Mouse (Mus musculus) E14TG2a.4 (cell line): Measurements from ENCODE around the gene Mgst3.

Experiments
- H3K27me3 ChIP-seq: 2 replicates; pipeline ENCODE4 v1.6.1; 2014; ENCODE audit warnings: low read length, control low read depth; ENCODE audit not compliant: insufficient read depth
- H3K36me3 ChIP-seq: 2 replicates; pipeline ENCODE4 v1.6.1; 2014; ENCODE audit warnings: low read length, control low read depth; ENCODE audit not compliant: insufficient read depth
- H3K4me1 ChIP-seq: replicated peaks from 2 replicates; pipeline ENCODE4 v1.6.1; 2014; ENCODE audit warnings: low read depth, low read length, control low read depth
- H3K4me3 ChIP-seq: replicated peaks from 2 replicates; pipeline ENCODE4 v1.5.1; 2014; ENCODE audit warnings: mild to moderate bottlenecking, low read length
- H3K9me3 ChIP-seq: 2 replicates; pipeline ENCODE4 v1.6.1; 2014; ENCODE audit warnings: low read length, control low read depth
- CTCF ChIP-seq: conservative IDR thresholded peaks from 2 replicates; pipeline ENCODE4 v1.5.1; 2014; ENCODE audit warnings: low read length
- NANOG ChIP-seq: IDR thresholded peaks from 2 replicates; pipeline ENCODE4 v1.6.1; 2014; ENCODE audit warnings: borderline replicate concordance, low read length, mixed read lengths
- POU5F1 ChIP-seq: IDR thresholded peaks from 2 replicates; pipeline ENCODE4 v1.6.1; 2014; ENCODE audit warnings: low read length, borderline replicate concordance

Mgst3 gene

DNA sequence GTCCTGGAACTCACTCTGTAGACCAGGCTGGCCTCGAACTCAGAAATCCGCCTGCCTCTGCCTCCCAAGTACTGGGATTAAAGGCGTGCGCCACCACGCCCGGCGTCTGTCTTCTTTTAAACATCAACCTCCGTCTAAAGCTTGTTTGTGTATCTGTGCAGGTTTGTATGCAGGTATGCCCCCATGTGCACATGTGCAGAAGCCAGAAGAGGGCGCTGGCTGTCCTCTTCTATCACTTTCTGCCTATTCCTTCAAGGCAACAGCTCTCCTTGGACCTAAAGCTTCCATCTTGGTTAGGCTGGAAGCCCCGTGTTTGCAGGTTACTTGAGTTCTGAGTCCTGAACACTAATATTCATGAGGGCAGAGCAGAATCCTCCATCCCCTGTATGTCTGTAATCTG is 50.8 kb downstream of the Mgst3 start:
- no peaks in the 10 kb centered on the region for H3K9me3 ChIP-seq
- H3K4me3 ChIP-seq: no peak overlapping the region
- TF ChIP-seq POU5F1: no peak
- TF ChIP-seq CTCF: peak; percentile 41
- H3K4me1 ChIP-seq: peaks cover 10% of the 10 kb centered on the region; the same call in 1 of the 2 replicates
- no peaks in the 10 kb centered on the region for H3K36me3 ChIP-seq
- H3K27me3 ChIP-seq: peaks cover 38% of the 10 kb centered on the region

DNA sequence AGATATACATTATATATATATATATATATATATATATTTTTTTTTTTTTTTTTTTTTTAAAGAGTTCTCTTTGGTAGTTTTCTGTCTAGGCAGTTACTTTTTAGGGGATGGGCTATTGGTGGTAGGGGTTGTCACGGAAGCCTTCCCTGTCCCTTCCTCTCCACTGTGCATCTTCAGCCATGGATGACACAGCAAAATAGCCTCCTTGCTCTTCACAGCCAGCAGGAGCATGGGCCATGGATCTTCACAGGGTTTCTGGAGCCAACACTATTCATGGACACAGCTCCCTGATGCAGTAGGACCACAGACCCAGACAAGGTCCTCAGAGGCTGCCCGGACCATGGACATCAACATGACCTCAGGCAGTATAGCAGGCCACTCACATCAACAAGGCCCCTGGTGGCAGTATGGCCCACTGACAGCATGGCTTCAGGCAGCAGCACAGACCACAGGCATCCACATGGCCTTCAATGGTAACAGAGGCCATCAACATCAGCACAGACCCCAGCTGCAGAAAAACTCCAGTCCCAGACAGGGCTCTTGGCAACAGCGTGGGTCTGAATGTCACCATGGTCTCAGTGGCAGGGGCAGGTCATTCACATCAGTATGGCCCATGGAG is 52.6 kb downstream of the Mgst3 start:
- Histone ChIP-seq H3K4me3 (no peak overlapping the region), H3K9me3 (no peaks in the 10 kb centered on the region), H3K4me1 (peaks cover 10% of the 10 kb centered on the region; the same call in 1 of the 2 replicates), H3K27me3 (peaks cover 38% of the 10 kb centered on the region), H3K36me3 (no peaks in the 10 kb centered on the region)
- no peak for TF ChIP-seq CTCF
- TF ChIP-seq NANOG: no peak
- TF ChIP-seq POU5F1: no peak

DNA sequence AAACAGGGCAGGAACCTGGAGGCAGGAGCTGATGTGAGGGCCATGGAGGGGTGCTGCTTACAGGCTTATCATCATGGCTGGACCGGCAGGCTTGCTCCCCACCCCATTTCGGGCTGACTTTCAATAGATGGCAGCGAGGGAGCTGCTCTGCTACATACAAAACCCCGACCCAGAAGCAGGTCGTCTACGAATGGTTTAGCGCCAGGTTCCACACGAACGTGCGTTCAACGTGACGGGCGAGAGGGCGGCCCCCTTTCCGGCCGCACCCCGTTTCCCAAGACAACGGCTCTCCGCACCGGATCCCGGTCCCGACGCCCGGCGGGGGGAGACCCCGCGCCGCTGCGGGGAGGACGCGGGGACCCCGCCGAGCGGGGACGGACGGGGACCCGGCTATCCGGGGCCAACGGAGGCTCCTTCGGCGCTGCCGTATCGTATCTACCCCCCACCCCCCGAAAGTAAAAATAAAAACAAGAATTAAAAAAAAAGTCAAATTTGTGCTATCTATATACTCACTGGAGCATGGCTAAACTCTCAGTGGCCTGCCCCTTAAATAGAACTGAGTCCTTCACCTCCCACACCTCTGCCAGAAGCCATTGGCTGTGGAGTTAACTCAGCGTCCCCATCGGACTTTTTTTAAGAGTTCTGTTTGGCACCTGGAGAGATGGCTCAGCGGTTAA is 53.4 kb downstream of the Mgst3 start:
- TF ChIP-seq CTCF (no peak), POU5F1 (no peak), NANOG (no peak)
- peaks cover 10% of the 10 kb centered on the region; the same call in 1 of the 2 replicates for H3K4me1 ChIP-seq
- H3K4me3 ChIP-seq: peak overlapping the region; percentile 71
- no peaks in the 10 kb centered on the region for H3K36me3 ChIP-seq
- H3K9me3 ChIP-seq: no peaks in the 10 kb centered on the region
- H3K27me3 ChIP-seq: peaks cover 38% of the 10 kb centered on the region

DNA sequence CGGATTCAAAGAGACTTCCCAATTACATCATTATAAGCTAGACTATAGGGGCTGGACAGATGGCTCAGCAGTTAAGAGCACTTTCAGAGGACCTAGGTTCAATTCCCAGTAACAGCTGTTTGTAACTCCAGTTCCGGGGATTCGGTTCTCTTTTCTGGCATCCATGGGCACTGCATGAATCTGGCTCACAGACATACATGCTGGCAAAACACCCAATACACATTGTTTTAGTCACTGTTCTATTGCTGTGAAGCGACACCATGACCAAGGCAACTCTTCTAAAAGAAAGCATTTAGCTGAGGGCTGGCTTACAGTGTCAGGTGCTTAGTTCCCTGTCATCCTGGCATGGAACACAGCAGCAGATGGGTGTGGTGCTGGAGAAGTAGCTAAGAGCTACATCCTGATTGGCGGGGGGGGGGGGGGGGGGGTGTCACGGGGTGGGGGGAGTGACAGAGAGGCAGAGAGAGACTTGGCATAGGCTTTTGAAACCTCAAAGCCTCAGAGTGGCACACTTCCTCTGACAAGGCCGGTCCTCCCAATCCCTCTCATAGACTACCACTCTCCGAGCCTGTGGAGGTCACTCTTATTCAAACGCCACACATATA is 54.4 kb downstream of the Mgst3 start:
- H3K27me3 ChIP-seq: peaks cover 38% of the 10 kb centered on the region

DNA sequence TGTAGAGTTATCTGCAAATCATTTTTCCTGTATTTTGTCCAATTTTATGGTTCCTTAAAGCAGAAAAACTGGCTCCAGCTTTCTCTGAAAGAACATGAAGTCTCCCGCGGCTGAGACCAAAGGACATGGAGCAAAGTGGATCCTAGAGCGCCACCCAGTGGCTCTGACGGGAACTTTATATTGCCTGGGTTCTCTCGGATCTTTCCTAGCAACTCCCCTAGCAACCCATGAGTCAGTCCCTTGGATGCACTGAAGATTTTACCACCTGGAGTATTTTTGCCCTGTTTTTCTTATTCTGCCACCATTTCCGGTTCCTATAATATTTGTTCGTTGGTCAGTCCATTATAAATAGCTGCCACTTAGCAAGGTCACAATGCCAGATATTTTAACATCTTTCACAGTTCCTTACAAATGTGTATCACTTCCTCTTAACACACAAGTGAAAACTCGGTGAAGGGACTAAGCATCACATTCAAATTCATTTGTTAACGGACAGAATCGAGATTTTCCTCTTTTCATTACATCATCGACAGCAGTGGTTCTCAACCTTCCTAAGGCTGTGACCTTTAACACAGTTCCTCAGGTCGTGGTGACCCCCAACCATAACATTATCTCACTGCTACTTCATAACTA is 56.1 kb downstream of the Mgst3 start:
- TF ChIP-seq CTCF (peak; percentile 88), NANOG (no peak)
- no peak overlapping the region for H3K4me3 ChIP-seq

More for the DNA sequence above, 54.4 kb downstream of the Mgst3 start:
- Histone ChIP-seq H3K4me1 (peaks cover 10% of the 10 kb centered on the region; the same call in 1 of the 2 replicates), H3K9me3 (no peaks in the 10 kb centered on the region), H3K36me3 (no peaks in the 10 kb centered on the region), H3K4me3 (no peak overlapping the region)
- TF ChIP-seq CTCF (no peak), POU5F1 (no peak), NANOG (no peak)

DNA sequence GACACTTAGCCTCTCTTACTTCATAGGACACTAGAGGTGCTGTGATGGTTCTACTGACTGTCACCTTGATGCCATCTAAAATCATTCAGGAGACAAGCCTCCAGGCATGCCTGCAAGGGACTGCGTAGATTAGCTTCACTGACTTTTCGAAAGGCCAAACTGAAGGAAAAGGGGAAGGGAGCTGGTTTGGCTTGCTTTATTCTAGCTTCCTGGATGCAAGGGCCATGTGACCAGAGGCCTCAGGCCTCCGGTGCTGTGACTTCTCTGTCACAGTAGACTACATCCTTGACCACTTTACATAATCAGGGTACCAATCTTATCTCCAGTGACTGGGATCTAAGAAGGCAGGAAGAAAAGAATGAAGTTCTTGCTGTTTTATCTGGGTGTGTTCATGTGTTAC is 57.2 kb downstream of the Mgst3 start:
- Histone ChIP-seq H3K4me1 (peaks cover 10% of the 10 kb centered on the region; the same call in 1 of the 2 replicates), H3K9me3 (no peaks in the 10 kb centered on the region), H3K27me3 (peaks cover 20% of the 10 kb centered on the region), H3K4me3 (no peak overlapping the region), H3K36me3 (peaks cover 25% of the 10 kb centered on the region)
- no peak for TF ChIP-seq POU5F1
- TF ChIP-seq CTCF: no peak
- no peak for TF ChIP-seq NANOG

More for the DNA sequence above, 56.1 kb downstream of the Mgst3 start:
- Histone ChIP-seq H3K9me3 (no peaks in the 10 kb centered on the region), H3K27me3 (peaks cover 28% of the 10 kb centered on the region), H3K4me1 (peaks cover 10% of the 10 kb centered on the region; the same call in 1 of the 2 replicates), H3K36me3 (peaks cover 14% of the 10 kb centered on the region)

DNA sequence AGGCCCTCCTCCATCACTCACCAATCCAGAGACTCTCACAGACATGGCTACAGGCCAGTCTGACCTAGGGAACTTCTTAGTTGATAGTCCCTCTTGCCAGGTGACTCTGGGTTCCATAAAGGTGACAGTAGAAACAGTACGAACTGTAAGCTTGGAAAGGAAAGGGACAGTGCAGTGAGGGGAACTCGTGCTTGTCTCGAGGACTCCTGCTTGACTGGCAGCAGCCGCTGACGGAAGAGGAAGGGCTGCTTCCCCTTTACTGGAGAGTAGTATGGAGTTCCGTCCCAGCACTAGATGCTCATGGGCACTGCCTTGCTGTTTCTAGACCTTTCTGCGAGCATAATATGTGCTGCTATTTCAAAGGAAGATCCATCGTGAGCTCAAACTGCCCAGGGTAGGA is 62.5 kb downstream of the Mgst3 start:
- Histone ChIP-seq H3K27me3 (no peaks in the 10 kb centered on the region), H3K4me3 (no peak overlapping the region), H3K4me1 (peaks cover 6% of the 10 kb centered on the region; the same call in 1 of the 2 replicates), H3K9me3 (no peaks in the 10 kb centered on the region), H3K36me3 (peaks cover 71% of the 10 kb centered on the region)
- TF ChIP-seq NANOG (no peak), POU5F1 (no peak), CTCF (no peak)

DNA sequence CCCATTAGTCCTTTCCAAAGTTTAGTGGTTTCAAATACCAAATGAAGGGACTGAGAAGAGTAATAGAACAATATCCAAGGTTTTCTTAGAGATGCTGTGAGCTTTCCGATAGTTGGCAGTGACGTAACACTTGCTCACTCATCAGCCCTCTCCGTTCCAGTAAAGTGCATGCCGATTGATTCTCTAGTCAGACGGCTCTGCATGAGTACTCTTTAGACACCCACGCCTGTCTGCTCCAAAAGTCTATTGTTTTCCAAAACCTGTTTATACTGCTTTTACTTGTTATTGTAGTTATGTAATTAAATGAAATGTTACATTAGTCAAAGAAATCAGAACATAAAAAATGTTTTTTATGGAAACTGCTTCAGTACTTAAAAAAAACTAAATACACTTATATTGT is 64.9 kb downstream of the Mgst3 start:
- Histone ChIP-seq H3K9me3 (no peaks in the 10 kb centered on the region), H3K4me1 (peaks cover 6% of the 10 kb centered on the region; the same call in 1 of the 2 replicates), H3K36me3 (peaks cover 89% of the 10 kb centered on the region), H3K27me3 (no peaks in the 10 kb centered on the region), H3K4me3 (no peak overlapping the region)
- no peak for TF ChIP-seq CTCF
- no peak for TF ChIP-seq NANOG
- TF ChIP-seq POU5F1: no peak
